Mouse (Mus musculus) C2C12 (cell line): ENCODE data around the gene Sgpp1. TPM values are rescaled to one million over a fixed set of nuclear protein-coding genes. Genes with fewer than 3 reads are reported as not detected.

Source experiments
- H3K27me3 ChIP-seq: one replicate; pipeline ENCODE4 v1.6.1; 2011; ENCODE audit not compliant: control insufficient read depth, insufficient read depth, insufficient read length
- H3K36me3 ChIP-seq: one replicate; pipeline ENCODE4 v1.6.1; 2011; ENCODE audit not compliant: control insufficient read depth, insufficient read depth
- H3K4me3 ChIP-seq: one replicate; pipeline ENCODE4 v1.5.1; 2011; ENCODE audit warnings: mild to moderate bottlenecking, control low read depth; ENCODE audit not compliant: poor library complexity, insufficient read depth, severe bottlenecking
- H3K79me2 ChIP-seq: one replicate; pipeline ENCODE4 v1.6.1; 2011; ENCODE audit not compliant: control insufficient read depth, insufficient read depth
- H3K79me3 ChIP-seq: one replicate; pipeline ENCODE4 v1.6.1; 2011; ENCODE audit warnings: low read depth, control low read depth
- H3ac ChIP-seq: one replicate; pipeline ENCODE3; 2011; ENCODE audit warnings: low read depth; ENCODE audit not compliant: control insufficient read depth, insufficient read length
- CEBPB ChIP-seq: IDR thresholded peaks from one replicate; pipeline ENCODE4 v1.6.1; 2011; ENCODE audit warnings: low read depth, mild to moderate bottlenecking, control low read depth, moderate library complexity
- CTCF ChIP-seq: IDR thresholded peaks from one replicate; pipeline ENCODE4 v1.5.1; 2011; ENCODE audit not compliant: control insufficient read depth, insufficient read depth, insufficient read length
- FOSL1 ChIP-seq: IDR thresholded peaks from one replicate; pipeline ENCODE4 v1.8.0; 2011; ENCODE audit warnings: mild to moderate bottlenecking, low read length; ENCODE audit not compliant: poor library complexity, insufficient read depth, severe bottlenecking
- MAX ChIP-seq: IDR thresholded peaks from one replicate; pipeline ENCODE4 v1.6.1; 2011; ENCODE audit warnings: mild to moderate bottlenecking, control low read depth
- MYOD1 ChIP-seq: IDR thresholded peaks from one replicate; pipeline ENCODE4 v1.6.1; 2011; ENCODE audit warnings: low read depth; ENCODE audit not compliant: control insufficient read depth, insufficient read length
- MYOG ChIP-seq: IDR thresholded peaks from one replicate; pipeline ENCODE4 v1.6.1; 2011; ENCODE audit not compliant: control insufficient read depth, insufficient read length; ENCODE audit errors: extremely low read depth
- USF1 ChIP-seq: IDR thresholded peaks from one replicate; pipeline ENCODE4 v1.6.1; 2011; ENCODE audit warnings: low read depth, mild to moderate bottlenecking, control low read depth, moderate library complexity
- polyA plus RNA-seq: library from polyadenylated mRNA; unstranded; fragments of >200 nt; fragmentation: generic; extraction: Trizol; gene quantifications from one replicate; pipeline ENCODE4 v1.2.1, GENCODE M21; 2012; ENCODE audit warnings: missing spikeins

Sgpp1 gene
- polyA plus RNA-seq, 1 experiment, result 9.2 TPM

GRCm38 (mm10) chr12:75771410-75771809 is 35.9 kb upstream of the Sgpp1 start:
- H3K27me3 ChIP-seq, result no peaks in the 10 kb centered on the region
- no peak overlapping the region for H3K4me3 ChIP-seq
- H3ac ChIP-seq, result no peak overlapping the region
- TF ChIP-seq USF1 (no peak), CEBPB (no peak), MAX (no peak), FOSL1 (no peak), MYOG (no peak)
- no peaks in the 10 kb centered on the region for H3K79me3 ChIP-seq
- H3K36me3 ChIP-seq, result no peaks in the 10 kb centered on the region
- no peaks in the 10 kb centered on the region for H3K79me2 ChIP-seq

GRCm38 (mm10) chr12:75766885-75767317 is 31.4 kb upstream of the Sgpp1 start:
- H3K79me3 ChIP-seq, result no peaks in the 10 kb centered on the region
- no peaks in the 10 kb centered on the region for H3K36me3 ChIP-seq
- H3K4me3 ChIP-seq, result no peak overlapping the region
- H3K27me3 ChIP-seq, result no peaks in the 10 kb centered on the region
- TF ChIP-seq MYOD1 (no peak), USF1 (no peak), MAX (no peak), CTCF (no peak), MYOG (no peak), FOSL1 (no peak), CEBPB (no peak)
- no peak overlapping the region for H3ac ChIP-seq
- no peaks in the 10 kb centered on the region for H3K79me2 ChIP-seq

- Histone ChIP-seq H3K27me3 (no peaks in the 10 kb centered on the region), H3K79me3 (no peaks in the 10 kb centered on the region), H3K79me2 (no peaks in the 10 kb centered on the region), H3ac (no peak overlapping the region), H3K4me3 (no peak overlapping the region), H3K36me3 (no peaks in the 10 kb centered on the region)
- TF ChIP-seq CTCF (no peak), MAX (no peak), MYOG (no peak), CEBPB (no peak), MYOD1 (no peak), FOSL1 (no peak), USF1 (no peak)
Measured at GRCm38 (mm10) chr12:75766395-75766794, 30.9 kb upstream of the Sgpp1 start.

GRCm38 (mm10) chr12:75765751-75766150 is 30.2 kb upstream of the Sgpp1 start:
- Histone ChIP-seq H3K36me3 (no peaks in the 10 kb centered on the region), H3ac (no peak overlapping the region), H3K27me3 (no peaks in the 10 kb centered on the region), H3K79me3 (no peaks in the 10 kb centered on the region), H3K79me2 (no peaks in the 10 kb centered on the region), H3K4me3 (no peak overlapping the region)
- no peak for TF ChIP-seq MYOD1
- no peak for TF ChIP-seq CEBPB
- no peak for TF ChIP-seq MYOG
- no peak for TF ChIP-seq USF1
- TF ChIP-seq FOSL1, result no peak
- TF ChIP-seq CTCF, result no peak
- no peak for TF ChIP-seq MAX

- no peaks in the 10 kb centered on the region for H3K79me2 ChIP-seq
- TF ChIP-seq MAX, result no peak
- TF ChIP-seq CTCF, result no peak
- no peak for TF ChIP-seq FOSL1
- TF ChIP-seq MYOG, result no peak
- TF ChIP-seq CEBPB, result no peak
- TF ChIP-seq MYOD1, result no peak
- no peak for TF ChIP-seq USF1
- H3K27me3 ChIP-seq, result no peaks in the 10 kb centered on the region
- no peaks in the 10 kb centered on the region for H3K79me3 ChIP-seq
- H3ac ChIP-seq, result no peak overlapping the region
- no peak overlapping the region for H3K4me3 ChIP-seq
- H3K36me3 ChIP-seq, result no peaks in the 10 kb centered on the region
Measured at GRCm38 (mm10) chr12:75756387-75756786, 20.9 kb upstream of the Sgpp1 start.

GRCm38 (mm10) chr12:75753730-75754129 is 18.2 kb upstream of the Sgpp1 start:
- no peaks in the 10 kb centered on the region for H3K79me3 ChIP-seq

More at GRCm38 (mm10) chr12:75753730-75754129, 18.2 kb upstream of the Sgpp1 start:
- Histone ChIP-seq H3ac (no peak overlapping the region), H3K36me3 (no peaks in the 10 kb centered on the region), H3K27me3 (no peaks in the 10 kb centered on the region), H3K79me2 (no peaks in the 10 kb centered on the region), H3K4me3 (no peak overlapping the region)
- TF ChIP-seq MYOG, result no peak
- no peak for TF ChIP-seq FOSL1
